Mouse (Mus musculus) limb, embryonic 10.5 days (tissue): ENCODE results near the gene Gm38393. TPM values are rescaled to one million over a fixed set of nuclear protein-coding genes. Genes with fewer than 3 reads are reported as not detected.

Experiments
- DNase-seq: peaks from one replicate; pipeline ENCODE4 v3.0.0-alpha.2; 2017; ENCODE audit warnings: low spot score
- H3K27ac ChIP-seq: fragments of 300-500 bp; sonication (generic); 2 replicates; pipeline ENCODE4 v1.5.1; 2016; ENCODE audit warnings: mild to moderate bottlenecking
- H3K27me3 ChIP-seq: fragments of 300-500 bp; sonication (generic); 2 replicates; pipeline ENCODE4 v1.6.1; 2016; ENCODE audit warnings: low read depth, mild to moderate bottlenecking; ENCODE audit not compliant: poor library complexity, severe bottlenecking
- H3K36me3 ChIP-seq: fragments of 300-500 bp; sonication (generic); 2 replicates; pipeline ENCODE4 v1.6.1; 2016; ENCODE audit warnings: mild to moderate bottlenecking, moderate library complexity
- H3K4me1 ChIP-seq: fragments of 300-500 bp; sonication (generic); 2 replicates; pipeline ENCODE4 v1.6.1; 2016
- H3K4me3 ChIP-seq: fragments of 300-500 bp; sonication (generic); 2 replicates; pipeline ENCODE4 v1.5.1; 2016; ENCODE audit warnings: mild to moderate bottlenecking, moderate library complexity
- H3K9me3 ChIP-seq: fragments of 300-500 bp; sonication (generic); replicated peaks from 2 replicates; pipeline ENCODE4 v1.6.1; 2016; ENCODE audit warnings: mild to moderate bottlenecking
- WGBS: fragments of 180-500 bp; shearing (Covaris S2); methylation state at CpG from one replicate; pipeline ENCODE4 v1.1.7; 2016; 5-methylcytosine and 5-hydroxymethylcytosine counted together
- polyA plus RNA-seq: library from polyadenylated mRNA; unstranded; fragments of >200 nt; fragmentation: Nextera tagmentation; extraction: Ambion mirVana; gene quantifications from 2 replicates; pipeline ENCODE4 v1.2.1, GENCODE M21; 2016

Gm38393 gene
- 0.78 and 1.2 TPM in 2 replicates for polyA plus RNA-seq

GRCm38 (mm10) chr7:60004606-60005330, at the start of gene Gm38393, which contains the start of gene Snurf:
Gene Gm38393 (minus strand): TSS chr7:60005064.
Gene Snurf (minus strand): TSS chr7:60005049.
- Histone ChIP-seq H3K9me3 (peaks cover 13% of the 10 kb centered on the region; the same call in 1 of the 2 replicates), H3K4me3 (peak within 1 kb of the TSS; percentile 61), H3K27ac (peak within 1 kb of the TSS; percentile 82), H3K27me3 (no peaks in the 10 kb centered on the region), H3K4me1 (no peaks in the 10 kb centered on the region; the same call in 1 of the 2 replicates), H3K36me3 (no peaks in the 10 kb centered on the region)
- 55% methylated on average over 30 of the region's 30 CpGs for WGBS
- peak; percentile 68 for DNase-seq

- Histone ChIP-seq H3K36me3 (no peaks in the 10 kb centered on the region), H3K4me1 (no peaks in the 10 kb centered on the region), H3K27ac (no peak overlapping the region), H3K4me3 (no peak overlapping the region), H3K9me3 (no peaks in the 10 kb centered on the region), H3K27me3 (no peaks in the 10 kb centered on the region)
- no peak for DNase-seq
- 87% methylated on average over 6 of the region's 6 CpGs for WGBS
These were observed 42.8 kb upstream of the Gm38393 start for GRCm38 (mm10) chr7:60047481-60048201.

- H3K27me3 ChIP-seq = no peaks in the 10 kb centered on the region
- DNase-seq = no peak
- no peaks in the 10 kb centered on the region for H3K36me3 ChIP-seq
- WGBS = 71% methylated on average over 3 of the region's 3 CpGs
- no peak overlapping the region for H3K27ac ChIP-seq
- H3K9me3 ChIP-seq = no peaks in the 10 kb centered on the region
- H3K4me3 ChIP-seq = no peak overlapping the region
- no peaks in the 10 kb centered on the region for H3K4me1 ChIP-seq
These were observed 8.3 kb upstream of the Gm38393 start for GRCm38 (mm10) chr7:60013186-60013585.

GRCm38 (mm10) chr7:60007727-60008360, 3.0 kb upstream of the Gm38393 start:
- 53% methylated on average over 3 of the region's 3 CpGs for WGBS
- no peak overlapping the region for H3K4me3 ChIP-seq
- no peaks in the 10 kb centered on the region; the same call in 1 of the 2 replicates for H3K4me1 ChIP-seq
- H3K27ac ChIP-seq = no peak overlapping the region
- H3K36me3 ChIP-seq = no peaks in the 10 kb centered on the region
- H3K9me3 ChIP-seq = peaks cover 13% of the 10 kb centered on the region; the same call in 1 of the 2 replicates
- H3K27me3 ChIP-seq = no peaks in the 10 kb centered on the region
- no peak for DNase-seq

- H3K36me3 ChIP-seq = no peaks in the 10 kb centered on the region
- no peak for DNase-seq
- no peak overlapping the region for H3K27ac ChIP-seq
- no peaks in the 10 kb centered on the region; the same call in 1 of the 2 replicates for H3K4me1 ChIP-seq
- WGBS = 51% methylated on average over 2 of the region's 2 CpGs
- H3K27me3 ChIP-seq = no peaks in the 10 kb centered on the region
- H3K9me3 ChIP-seq = peaks cover 13% of the 10 kb centered on the region; the same call in 1 of the 2 replicates
- H3K4me3 ChIP-seq = no peak overlapping the region
These were observed 1.4 kb upstream of the Gm38393 start for GRCm38 (mm10) chr7:60006262-60006661.

GRCm38 (mm10) chr7:60003921-60004605, 801 bp downstream of the Gm38393 start:
- 45% methylated on average over 22 of the region's 22 CpGs for WGBS
- no peaks in the 10 kb centered on the region for H3K27me3 ChIP-seq
- no peaks in the 10 kb centered on the region for H3K36me3 ChIP-seq
- peaks cover 13% of the 10 kb centered on the region; the same call in 1 of the 2 replicates for H3K9me3 ChIP-seq
- peak overlapping the region; percentile 82 for H3K27ac ChIP-seq
- peak; percentile 76 for DNase-seq
- H3K4me3 ChIP-seq = peak overlapping the region; percentile 61
- H3K4me1 ChIP-seq = no peaks in the 10 kb centered on the region; the same call in 1 of the 2 replicates

- H3K4me3 ChIP-seq = peak overlapping the region; percentile 61
- peaks cover 13% of the 10 kb centered on the region; the same call in 1 of the 2 replicates for H3K9me3 ChIP-seq
- H3K27me3 ChIP-seq = no peaks in the 10 kb centered on the region
- H3K36me3 ChIP-seq = no peaks in the 10 kb centered on the region
- peak overlapping the region; percentile 82 for H3K27ac ChIP-seq
- peak; percentile 31 for DNase-seq
- WGBS = 56% methylated on average over 12 of the region's 12 CpGs
- H3K4me1 ChIP-seq = no peaks in the 10 kb centered on the region; the same call in 1 of the 2 replicates
These were observed 1.6 kb downstream of the Gm38393 start for GRCm38 (mm10) chr7:60003006-60003865.

- H3K4me1 ChIP-seq = no peaks in the 10 kb centered on the region
- H3K9me3 ChIP-seq = 0 out of 2 replicates have a peak, but pooled peaks cover under 1% of the 10 kb centered on the region
- H3K4me3 ChIP-seq = no peak overlapping the region
- no peak overlapping the region for H3K27ac ChIP-seq
- H3K27me3 ChIP-seq = no peaks in the 10 kb centered on the region
- DNase-seq = no peak
- H3K36me3 ChIP-seq = peaks cover 10% of the 10 kb centered on the region
- 79% methylated on average over 1 of the region's 1 CpGs for WGBS
These were observed 26.2 kb downstream of the Gm38393 start for GRCm38 (mm10) chr7:59978646-59979045.

Other genes starting within 250 kb of the Gm38393 start
- 47.1 and 58.8 TPM in 2 replicates for gene Snurf, start within 50 bp of the Gm38393 start, polyA plus RNA-seq
- 77.2 and 82.2 TPM in 2 replicates for gene Snrpn, start 135.2 kb upstream of the Gm38393 start, polyA plus RNA-seq